Mouse (Mus musculus) CH12.LX (cell line): ENCODE measurements around the gene Txndc15. TPM values are rescaled to one million over a fixed set of nuclear protein-coding genes. Genes with fewer than 3 reads are reported as not detected.

Experiments used
- DNase-seq: peaks from one replicate; pipeline ENCODE4 v3.0.0-alpha.2; 2013; ENCODE audit errors: extremely low read depth
- H3K27ac ChIP-seq: 2 replicates; pipeline ENCODE4 v1.5.1; 2012; ENCODE audit warnings: low read depth, mild to moderate bottlenecking, control low read depth, moderate library complexity; ENCODE audit not compliant: insufficient read depth
- H3K27me3 ChIP-seq: replicated peaks from 2 replicates; pipeline ENCODE3; 2012; ENCODE audit warnings: inconsistent platforms
- H3K36me3 ChIP-seq, 2 experiments: replicated peaks in 1 of 2; 2 replicates each; pipeline versions ENCODE3 to v1.6.1; 2012; ENCODE audit warnings: inconsistent platforms in 1 of 2, low read length in 1 of 2, mild to moderate bottlenecking in 1 of 2, mixed read lengths in 1 of 2, moderate library complexity in 1 of 2; ENCODE audit not compliant: control insufficient read depth in 1 of 2, insufficient read depth in 1 of 2
- H3K4me1 ChIP-seq, 2 experiments: 2 replicates each; pipeline ENCODE4 v1.6.1; 2012; ENCODE audit warnings: inconsistent platforms in 1 of 2, moderate library complexity in 1 of 2; ENCODE audit not compliant: insufficient read depth in 2 of 2, control insufficient read depth in 1 of 2
- H3K4me2 ChIP-seq: 2 replicates; pipeline ENCODE4 v1.6.1; 2012; ENCODE audit warnings: low read depth, mild to moderate bottlenecking, control low read depth; ENCODE audit not compliant: poor library complexity, insufficient read depth, severe bottlenecking
- H3K4me3 ChIP-seq, 3 experiments: fragments of 150-350 bp in 1 of 3; sonication (generic) in 1 of 3; replicated peaks in 1 of 3; 2 replicates each; pipeline versions ENCODE3 to v1.5.1; 2011 to 2012; ENCODE audit warnings: low read depth in 2 of 3, low read length in 2 of 3, mild to moderate bottlenecking in 2 of 3, moderate library complexity in 2 of 3, control low read depth in 1 of 3, improper control_type of control experiment in 1 of 3, inconsistent platforms in 1 of 3, mixed read lengths in 1 of 3; ENCODE audit not compliant: poor library complexity in 1 of 3
- H3K79me2 ChIP-seq: replicated peaks from 2 replicates; pipeline ENCODE4 v1.6.1; 2012; ENCODE audit warnings: mild to moderate bottlenecking, moderate library complexity; ENCODE audit not compliant: control insufficient read depth, poor library complexity, insufficient read depth, severe bottlenecking; ENCODE audit errors: extremely low read depth
- H3K9ac ChIP-seq: 2 replicates; pipeline ENCODE4 v1.6.1; 2012; ENCODE audit warnings: low read depth, mild to moderate bottlenecking, control low read depth, moderate library complexity; ENCODE audit not compliant: insufficient read depth
- H3K9me3 ChIP-seq: replicated peaks from 2 replicates; pipeline ENCODE3; 2012; ENCODE audit warnings: low read length, inconsistent platforms, mixed read lengths
- BHLHE40 ChIP-seq: IDR thresholded peaks from 2 replicates; pipeline ENCODE4 v1.6.1; 2011; ENCODE audit warnings: mild to moderate bottlenecking, low read depth, low read length, improper control_type of control experiment
- CHD1 ChIP-seq: IDR thresholded peaks from 2 replicates; pipeline ENCODE4 v1.6.1; 2012; ENCODE audit warnings: low read depth, low read length, improper control_type of control experiment, inconsistent platforms
- CHD2 ChIP-seq: IDR thresholded peaks from 2 replicates; pipeline ENCODE4 v1.6.1; 2011; ENCODE audit warnings: low read length, improper control_type of control experiment
- CTCF ChIP-seq, 2 experiments: IDR thresholded peaks in 1 of 2; conservative IDR thresholded peaks in 1 of 2; 2 replicates each; pipeline ENCODE4 v1.5.1; 2011 to 2012; ENCODE audit warnings: low read depth in 2 of 2, low read length in 2 of 2, improper control_type of control experiment in 1 of 2, inconsistent platforms in 1 of 2, mild to moderate bottlenecking in 1 of 2, moderate library complexity in 1 of 2
- E2F4 ChIP-seq: IDR thresholded peaks from 2 replicates; pipeline ENCODE4 v1.6.1; 2011; ENCODE audit warnings: low read depth, low read length, improper control_type of control experiment; ENCODE audit not compliant: insufficient replicate concordance
- ELF1 ChIP-seq: IDR thresholded peaks from 2 replicates; pipeline ENCODE4 v1.6.1; 2014; ENCODE audit warnings: low read depth, mild to moderate bottlenecking, inconsistent platforms, low read length, improper control_type of control experiment
- EP300 ChIP-seq: IDR thresholded peaks from 2 replicates; pipeline ENCODE4 v1.6.1; 2011; ENCODE audit warnings: low read length, improper control_type of control experiment
- ETS1 ChIP-seq: conservative IDR thresholded peaks from 2 replicates; pipeline ENCODE4 v1.6.1; 2012; ENCODE audit warnings: low read depth, mild to moderate bottlenecking, inconsistent platforms, low read length, improper control_type of control experiment, moderate library complexity
- HCFC1 ChIP-seq: IDR thresholded peaks from 2 replicates; pipeline ENCODE4 v1.6.1; 2012; ENCODE audit warnings: low read depth, mild to moderate bottlenecking, inconsistent platforms, low read length, improper control_type of control experiment
- IRF4 ChIP-seq: IDR thresholded peaks from 2 replicates; pipeline ENCODE4 v1.6.1; 2014; ENCODE audit warnings: low read depth, mild to moderate bottlenecking, inconsistent platforms, low read length, improper control_type of control experiment
- KAT2A ChIP-seq: IDR thresholded peaks from 2 replicates; pipeline ENCODE4 v1.6.1; 2012; ENCODE audit warnings: low read length, improper control_type of control experiment, inconsistent platforms; ENCODE audit not compliant: insufficient replicate concordance
- MAFK ChIP-seq: IDR thresholded peaks from 2 replicates; pipeline ENCODE4 v1.6.1; 2011; ENCODE audit warnings: low read length, improper control_type of control experiment; ENCODE audit not compliant: insufficient replicate concordance
- MAX ChIP-seq: IDR thresholded peaks from 2 replicates; pipeline ENCODE4 v1.6.1; 2011; ENCODE audit warnings: low read length, improper control_type of control experiment
- MAZ ChIP-seq: IDR thresholded peaks from 2 replicates; pipeline ENCODE4 v1.6.1; 2012; ENCODE audit warnings: low read depth, mild to moderate bottlenecking, inconsistent platforms, low read length, improper control_type of control experiment, moderate library complexity
- MEF2A ChIP-seq: IDR thresholded peaks from 2 replicates; pipeline ENCODE4 v1.6.1; 2014; ENCODE audit warnings: low read depth, mild to moderate bottlenecking, inconsistent platforms, low read length, improper control_type of control experiment, borderline replicate concordance
- MXI1 ChIP-seq: IDR thresholded peaks from 2 replicates; pipeline ENCODE4 v1.6.1; 2011; ENCODE audit warnings: mild to moderate bottlenecking, low read depth, low read length, improper control_type of control experiment
- MYC ChIP-seq: IDR thresholded peaks from 2 replicates; pipeline ENCODE4 v1.6.1; 2011; ENCODE audit warnings: low read depth, mild to moderate bottlenecking, improper control_type of control experiment, low read length
- NELFE ChIP-seq: IDR thresholded peaks from 2 replicates; pipeline ENCODE4 v1.6.1; 2011; ENCODE audit warnings: low read depth, low read length, improper control_type of control experiment
- NRF1 ChIP-seq: IDR thresholded peaks from 2 replicates; pipeline ENCODE4 v1.6.1; 2014; ENCODE audit warnings: low read depth, mild to moderate bottlenecking, inconsistent platforms, low read length, improper control_type of control experiment, moderate library complexity
- PAX5 ChIP-seq: IDR thresholded peaks from 2 replicates; pipeline ENCODE4 v1.6.1; 2012; ENCODE audit warnings: low read length, inconsistent platforms, mixed read lengths
- POLR2A ChIP-seq: IDR thresholded peaks from 2 replicates; pipeline ENCODE4 v1.6.1; 2011; ENCODE audit warnings: low read depth, mild to moderate bottlenecking, improper control_type of control experiment, low read length
- RCOR1 ChIP-seq: conservative IDR thresholded peaks from 2 replicates; pipeline ENCODE4 v1.6.1; 2012; ENCODE audit warnings: low read depth, mild to moderate bottlenecking, inconsistent platforms, low read length, improper control_type of control experiment
- SIN3A ChIP-seq: IDR thresholded peaks from 2 replicates; pipeline ENCODE4 v1.6.1; 2012; ENCODE audit warnings: low read length, improper control_type of control experiment, inconsistent platforms
- TBP ChIP-seq: conservative IDR thresholded peaks from 2 replicates; pipeline ENCODE4 v1.6.1; 2011; ENCODE audit warnings: low read depth, low read length, improper control_type of control experiment
- TCF12 ChIP-seq: IDR thresholded peaks from 2 replicates; pipeline ENCODE4 v1.6.1; 2014; ENCODE audit warnings: low read depth, mild to moderate bottlenecking, inconsistent platforms, low read length, improper control_type of control experiment
- UBTF ChIP-seq: IDR thresholded peaks from 2 replicates; pipeline ENCODE4 v1.6.1; 2012; ENCODE audit warnings: low read depth, mild to moderate bottlenecking, inconsistent platforms, low read length, improper control_type of control experiment, moderate library complexity
- USF2 ChIP-seq: conservative IDR thresholded peaks from 2 replicates; pipeline ENCODE4 v1.6.1; 2011; ENCODE audit warnings: low read depth, low read length, improper control_type of control experiment
- ZC3H11A ChIP-seq: IDR thresholded peaks from 2 replicates; pipeline ENCODE4 v1.6.1; 2012; ENCODE audit warnings: low read depth, mild to moderate bottlenecking, inconsistent platforms, low read length, improper control_type of control experiment
- ZKSCAN1 ChIP-seq: IDR thresholded peaks from 2 replicates; pipeline ENCODE4 v1.6.1; 2012; ENCODE audit warnings: low read depth, inconsistent platforms, low read length, improper control_type of control experiment, borderline replicate concordance
- ZMIZ1 ChIP-seq: IDR thresholded peaks from 2 replicates; pipeline ENCODE4 v1.6.1; 2012; ENCODE audit warnings: low read depth, mild to moderate bottlenecking, inconsistent platforms, low read length, improper control_type of control experiment
- dilution Hi-C: fragments of 300-500 bp; cut with MboI; formaldehyde crosslinking; loops from 2 replicates; pipeline ENCODE4 v1.14.3; 2020; ENCODE audit warnings: low sequenced_read_pairs; ENCODE audit not compliant: extremely low pct_unique_long_range_greater_than_20kb, extremely low pct_ligation_motif_present
- in situ Hi-C: fragments of 300-500 bp; cut with MboI; formaldehyde crosslinking; loops from 3 replicates; pipeline ENCODE4 v1.14.3; 2019; ENCODE audit warnings: low sequenced_read_pairs, low pct_ligation_motif_present, low pct_unique_long_range_greater_than_20kb, mixed read lengths
- polyA plus RNA-seq: library from polyadenylated mRNA; unstranded; fragments of >175 nt; gene quantifications from 2 replicates; pipeline ENCODE4 v1.2.1, GENCODE M21; 2012; ENCODE audit warnings: low read depth; ENCODE audit not compliant: insufficient read length
- total RNA-seq, 2 experiments: library from RNA; depleted of rRNA; stranded (reverse); fragments of 300-350 nt in 1 of 2; fragments of >200 nt in 1 of 2; gene quantifications; 2 replicates each; pipeline ENCODE4 v1.2.3; 2012 to 2014

The Txndc15 gene
- total and polyA plus RNA-seq, 3 experiments, result 34.6 to 48.7 (median 37.4) TPM

DNA sequence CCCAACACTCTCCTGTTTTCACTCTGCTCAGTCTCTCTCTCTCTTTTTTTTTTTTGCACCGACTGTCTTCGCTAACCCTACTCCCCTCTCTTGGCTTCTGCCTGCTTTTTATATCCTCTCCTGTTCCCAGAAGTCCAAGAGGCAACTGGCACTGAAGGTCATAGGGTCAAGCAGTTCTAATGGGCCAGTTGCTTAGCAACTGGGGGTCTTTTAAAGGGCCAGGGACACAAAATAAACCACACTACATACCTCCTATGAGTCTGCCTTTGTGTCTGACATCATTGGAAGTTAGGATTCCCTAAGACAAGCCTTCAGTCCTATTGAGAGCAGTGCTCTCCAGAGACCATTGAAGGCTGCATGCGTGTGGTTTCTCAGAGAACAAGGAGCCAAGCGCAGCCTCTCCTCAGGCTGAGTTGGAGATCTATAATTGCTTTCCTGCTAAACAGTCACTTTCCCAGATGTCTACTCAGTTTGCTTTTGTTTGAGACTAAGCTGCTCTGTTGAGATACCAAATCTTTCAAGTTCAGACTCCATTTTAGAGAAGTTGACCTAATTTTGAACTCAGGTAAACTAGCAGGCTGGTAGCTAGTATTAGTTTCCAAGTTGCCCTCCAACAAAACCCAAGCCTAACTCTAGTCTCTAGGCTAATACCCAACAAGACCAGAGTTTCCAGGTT lies 26.4 kb upstream of the Txndc15 start:
- no peak for TF ChIP-seq NRF1
- DNase-seq, result no peak
- no peak overlapping the region for H3K27ac ChIP-seq
- H3K4me2 ChIP-seq, result no peak overlapping the region
- H3K4me1 ChIP-seq, result peaks cover 5 to 25% of the 10 kb centered on the region in 2 experiments
- no peaks in the 10 kb centered on the region for H3K27me3 ChIP-seq
- H3K79me2 ChIP-seq, result peaks cover 1% of the 10 kb centered on the region; the same call in 1 of the 2 replicates
- H3K9ac ChIP-seq, result no peak overlapping the region
- H3K9me3 ChIP-seq, result no peaks in the 10 kb centered on the region
- H3K36me3 ChIP-seq, result peaks cover 0 to 11% of the 10 kb centered on the region in 2 experiments
- H3K4me3 ChIP-seq, result no peak overlapping the region
- in situ Hi-C loops (no loop called here), dilution Hi-C loops (no loop called here)

DNA sequence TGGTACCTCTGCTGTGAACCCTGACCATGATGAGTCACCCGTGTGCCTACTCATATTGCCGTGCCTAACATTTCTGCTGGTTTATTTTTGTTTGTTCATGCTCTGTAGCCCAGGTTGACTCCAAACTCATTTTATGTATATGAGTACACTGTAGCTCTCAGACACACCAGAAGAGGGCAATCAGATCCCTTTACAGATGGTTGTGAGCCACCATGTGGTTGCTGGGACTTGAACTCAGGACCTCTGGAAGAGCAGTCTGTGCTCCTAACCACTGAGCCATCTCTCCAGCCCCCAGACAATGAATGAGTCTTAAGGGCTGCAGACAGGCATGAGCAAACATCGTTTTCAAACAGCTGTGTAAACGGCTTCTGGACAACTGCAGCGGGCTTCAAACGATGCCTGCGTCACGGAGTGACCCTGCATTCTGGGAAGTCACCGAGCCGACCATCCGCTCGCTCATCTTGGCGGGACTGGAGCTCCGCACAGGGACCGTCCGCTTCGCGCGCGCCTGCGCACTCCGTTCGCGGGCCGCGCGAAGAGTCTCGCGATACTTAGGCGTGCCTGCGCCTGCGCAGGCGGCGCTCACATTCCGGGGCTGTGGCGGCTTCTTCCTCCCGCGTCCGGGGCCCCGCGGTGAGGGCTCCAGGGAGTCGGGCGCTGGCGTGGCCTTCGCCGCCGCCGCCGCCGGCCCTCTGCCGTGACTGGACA lies 21.8 kb upstream of the Txndc15 start, which contains the start of gene B230219D22Rik:
B230219D22Rik (plus strand) TSS at position 590 of the 708 bp plus-strand sequence.
- H3K9me3 ChIP-seq, result no peaks in the 10 kb centered on the region
- H3K79me2 ChIP-seq, result peaks cover 45% of the 10 kb centered on the region
- H3K4me2 ChIP-seq, result peak within 1 kb of the TSS; percentile 99
- H3K27ac ChIP-seq, result peak within 1 kb of the TSS; percentile 73
- peak within 1 kb of the TSS; percentile 70 to 91 (median 79) for H3K4me3 ChIP-seq
- peaks cover 2 to 18% of the 10 kb centered on the region in 2 experiments for H3K36me3 ChIP-seq
- in situ Hi-C loops (no loop called here), dilution Hi-C loops (no loop called here)
- H3K9ac ChIP-seq, result peak within 1 kb of the TSS; percentile 100
- H3K4me1 ChIP-seq, result peaks cover 3 to 30% of the 10 kb centered on the region in 2 experiments; a peak in 3 of 4 replicates
- peak; percentile 90 for DNase-seq
- H3K27me3 ChIP-seq, result no peaks in the 10 kb centered on the region
- TF ChIP-seq RCOR1 (peak; percentile 37; the same call in 1 of the 2 replicates), MAFK (no peak), E2F4 (peak; percentile 96), MAX (peak; percentile 89), UBTF (peak; percentile 0; the same call in 1 of the 2 replicates), USF2 (no peak), POLR2A (peak; percentile 96), MEF2A (peak; percentile 69; the same call in 1 of the 2 replicates), ELF1 (peak; percentile 71; the same call in 1 of the 2 replicates), ETS1 (no peak; the same call in 1 of the 2 replicates), ZKSCAN1 (no peak), ZC3H11A (no peak), EP300 (no peak), NELFE (peak; percentile 98), BHLHE40 (0 out of 2 replicates have a peak, but pooled peaks have one; percentile 26), MAZ (peak; percentile 59; the same call in 1 of the 2 replicates), ZMIZ1 (peak; percentile 80), KAT2A (peak; percentile 88), TCF12 (peak; percentile 97), IRF4 (peak; percentile 71; the same call in 1 of the 2 replicates), MYC (peak; percentile 87), CTCF (conservative IDR thresholded peaks at IDR 0.05 in 1 of 2, IDR thresholded peaks at IDR 0.05 in 1 of 2; ENCODE audit: low read depth in 2 of 2, low read length in 2 of 2) (peak in 1 of 2 experiments; percentile 41; a peak in 2 of 4 replicates), TBP (peak; percentile 70; the same call in 1 of the 2 replicates), SIN3A (peak; percentile 59), CHD1 (no peak), MXI1 (peak; percentile 74; the same call in 1 of the 2 replicates), PAX5 (no peak), CHD2 (peak; percentile 100), HCFC1 (peak; percentile 81), NRF1 (peak; percentile 98)
